Mouse (Mus musculus): ENCODE measurements around the gene Tmem35b. TPM values are rescaled to one million over a fixed set of nuclear protein-coding genes. Genes with fewer than 3 reads are reported as not detected.

Tmem35b gene
- polyA plus RNA-seq, 1 experiment from 2014 or later: 19.4 TPM

DNA sequence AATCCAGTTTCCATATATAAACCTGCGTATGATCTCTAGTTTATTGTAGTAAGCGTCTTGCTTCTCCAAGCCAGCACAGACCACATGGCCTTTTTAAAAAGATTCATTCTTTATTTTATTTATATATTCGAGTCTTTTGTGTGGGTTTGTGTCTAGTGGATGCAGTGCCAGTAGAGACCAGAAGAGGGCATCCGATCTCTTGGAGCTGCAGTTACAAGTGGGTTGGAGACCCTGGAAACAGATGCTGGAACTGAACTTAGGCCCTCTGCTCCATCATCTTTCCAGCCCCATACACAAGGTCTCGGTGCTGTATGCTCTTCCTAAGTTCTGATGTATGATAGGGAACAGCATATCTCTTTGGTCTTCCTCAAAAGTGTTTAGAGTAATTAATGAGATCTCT lies 32.3 kb downstream of the Tmem35b start:
- Histone ChIP-seq H3K4me2 (replicated peaks; ENCODE audit: low read depth, low read length) (no peak overlapping the region), H3K9me3 (ENCODE audit: control insufficient read depth, low read depth, low read length) (no peaks in the 10 kb centered on the region), H3K27me3 (ENCODE audit: control insufficient read depth, insufficient read depth, low read length) (no peaks in the 10 kb centered on the region), H3K4me1 (ENCODE audit: control insufficient read depth, insufficient read depth, low read length) (no peaks in the 10 kb centered on the region), H3K4me3 (ENCODE audit: low read depth, low read length) (no peak overlapping the region), H3K9ac (replicated peaks; ENCODE audit: low read depth, low read length) (no peak overlapping the region), H3K36me3 (ENCODE audit: control insufficient read depth, insufficient read depth, low read length) (no peaks in the 10 kb centered on the region), H3K27ac (ENCODE audit: low read length) (no peak overlapping the region)
- 57% methylated on average over 5 of the region's 5 CpGs for WGBS
- no peak for ATAC-seq (ENCODE audit: insufficient number of reproducible peaks, insufficient read depth, low FRiP score, low read depth)

- no peak overlapping the region for H3K27ac ChIP-seq (ENCODE audit: low read length)
- no peak overlapping the region for H3K4me3 ChIP-seq (ENCODE audit: low read depth, low read length)
- no peak overlapping the region for H3K4me2 ChIP-seq (replicated peaks; ENCODE audit: low read depth, low read length)
- H3K9me3 ChIP-seq (ENCODE audit: control insufficient read depth, low read depth, low read length): no peaks in the 10 kb centered on the region
- no peaks in the 10 kb centered on the region for H3K4me1 ChIP-seq (ENCODE audit: control insufficient read depth, insufficient read depth, low read length)
- H3K27me3 ChIP-seq (ENCODE audit: control insufficient read depth, insufficient read depth, low read length): no peaks in the 10 kb centered on the region
- 80% methylated on average over 4 of the region's 4 CpGs for WGBS
- no peak for ATAC-seq (ENCODE audit: insufficient number of reproducible peaks, insufficient read depth, low FRiP score, low read depth)
- H3K36me3 ChIP-seq (ENCODE audit: control insufficient read depth, insufficient read depth, low read length): no peaks in the 10 kb centered on the region
- no peak overlapping the region for H3K9ac ChIP-seq (replicated peaks; ENCODE audit: low read depth, low read length)
Observed at GRCm38 (mm10) chr4:127157746-127158145, 34.3 kb downstream of the Tmem35b start.

DNA sequence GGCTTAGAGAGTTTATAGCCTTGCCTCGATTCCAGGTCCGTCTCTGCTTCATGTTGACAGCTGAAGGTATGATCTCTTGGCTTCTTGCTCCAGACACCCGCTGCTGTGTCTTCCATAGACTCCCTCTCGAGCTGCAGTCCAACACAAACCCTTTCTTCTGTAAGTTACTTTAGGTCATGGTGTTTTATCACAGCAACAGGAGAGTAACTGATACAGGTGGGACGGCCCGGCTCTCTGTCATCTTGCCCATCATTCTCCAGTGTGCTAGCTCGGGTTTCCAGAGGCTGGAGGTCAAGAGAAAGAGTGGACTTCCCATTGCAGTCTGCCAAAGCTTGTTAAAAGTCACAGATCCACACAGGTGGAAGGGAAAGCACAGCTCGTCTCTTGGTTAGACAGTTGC lies 40.4 kb downstream of the Tmem35b start:
- H3K4me1 ChIP-seq (ENCODE audit: control insufficient read depth, insufficient read depth, low read length): no peaks in the 10 kb centered on the region
- ATAC-seq (ENCODE audit: insufficient number of reproducible peaks, insufficient read depth, low FRiP score, low read depth): no peak
- H3K27ac ChIP-seq (ENCODE audit: low read length): no peak overlapping the region
- WGBS: 68% methylated on average over 8 of the region's 8 CpGs
- H3K36me3 ChIP-seq (ENCODE audit: control insufficient read depth, insufficient read depth, low read length): no peaks in the 10 kb centered on the region
- peaks cover 16% of the 10 kb centered on the region for H3K27me3 ChIP-seq (ENCODE audit: control insufficient read depth, insufficient read depth, low read length)
- H3K9me3 ChIP-seq (ENCODE audit: control insufficient read depth, low read depth, low read length): no peaks in the 10 kb centered on the region
- H3K4me3 ChIP-seq (ENCODE audit: low read depth, low read length): no peak overlapping the region
- no peak overlapping the region for H3K9ac ChIP-seq (replicated peaks; ENCODE audit: low read depth, low read length)
- no peak overlapping the region for H3K4me2 ChIP-seq (replicated peaks; ENCODE audit: low read depth, low read length)

DNA sequence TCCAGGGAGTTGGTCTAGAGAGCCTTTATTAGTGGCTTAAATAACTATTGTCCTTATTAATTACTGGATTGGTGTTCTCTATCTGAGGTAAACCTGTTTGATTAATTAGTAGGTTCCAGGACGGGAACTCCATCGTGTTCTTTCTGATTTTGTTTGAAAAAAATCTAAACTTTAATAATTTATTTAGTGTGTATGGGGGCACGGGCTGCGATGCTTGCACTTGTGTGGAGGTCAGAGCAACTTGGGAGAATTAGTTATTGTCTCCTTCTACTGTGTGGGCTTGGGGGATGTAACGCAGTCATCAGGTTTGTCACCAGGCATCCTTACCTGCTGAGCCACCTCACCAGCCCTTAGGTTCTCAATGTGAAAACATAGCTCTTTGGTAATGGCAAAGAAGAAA lies 43.6 kb downstream of the Tmem35b start:
- WGBS: 61% methylated on average over 5 of the region's 5 CpGs
- no peak for ATAC-seq (ENCODE audit: insufficient number of reproducible peaks, insufficient read depth, low FRiP score, low read depth)
- H3K4me1 ChIP-seq (ENCODE audit: control insufficient read depth, insufficient read depth, low read length): peaks cover 6% of the 10 kb centered on the region; the same call in 1 of the 2 replicates
- no peaks in the 10 kb centered on the region for H3K36me3 ChIP-seq (ENCODE audit: control insufficient read depth, insufficient read depth, low read length)
- no peak overlapping the region for H3K9ac ChIP-seq (replicated peaks; ENCODE audit: low read depth, low read length)
- peaks cover 32% of the 10 kb centered on the region for H3K27me3 ChIP-seq (ENCODE audit: control insufficient read depth, insufficient read depth, low read length)
- no peaks in the 10 kb centered on the region for H3K9me3 ChIP-seq (ENCODE audit: control insufficient read depth, low read depth, low read length)
- no peak overlapping the region for H3K4me2 ChIP-seq (replicated peaks; ENCODE audit: low read depth, low read length)
- H3K4me3 ChIP-seq (ENCODE audit: low read depth, low read length): no peak overlapping the region
- no peak overlapping the region for H3K27ac ChIP-seq (ENCODE audit: low read length)

DNA sequence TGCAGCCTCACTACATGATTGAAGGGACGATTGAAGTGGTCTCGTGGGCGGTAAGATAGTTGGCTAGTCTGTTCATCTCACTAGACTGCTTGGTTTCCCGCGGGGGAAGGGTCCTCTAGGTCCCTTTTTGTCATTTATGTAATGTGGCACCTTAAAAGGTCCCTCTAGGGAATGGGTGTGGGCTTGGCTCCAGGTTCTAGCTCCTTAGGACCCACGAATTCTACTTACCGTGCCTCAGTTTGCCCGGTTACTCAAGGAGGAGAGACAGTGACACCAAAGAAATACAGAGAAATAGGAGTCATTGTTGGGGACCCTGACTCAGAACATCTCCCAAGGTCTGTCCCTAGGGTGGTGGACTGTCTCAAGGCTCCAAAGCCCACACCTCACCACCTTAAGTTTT lies 44.2 kb downstream of the Tmem35b start:
- Histone ChIP-seq H3K4me2 (replicated peaks; ENCODE audit: low read depth, low read length) (peak overlapping the region; percentile 100), H3K9ac (replicated peaks; ENCODE audit: low read depth, low read length) (no peak overlapping the region), H3K27me3 (ENCODE audit: control insufficient read depth, insufficient read depth, low read length) (peaks cover 32% of the 10 kb centered on the region), H3K4me3 (ENCODE audit: low read depth, low read length) (peak overlapping the region; percentile 63; the same call in 1 of the 2 replicates), H3K9me3 (ENCODE audit: control insufficient read depth, low read depth, low read length) (no peaks in the 10 kb centered on the region), H3K36me3 (ENCODE audit: control insufficient read depth, insufficient read depth, low read length) (no peaks in the 10 kb centered on the region), H3K4me1 (ENCODE audit: control insufficient read depth, insufficient read depth, low read length) (peaks cover 6% of the 10 kb centered on the region; the same call in 1 of the 2 replicates), H3K27ac (ENCODE audit: low read length) (no peak overlapping the region)
- no peak for ATAC-seq (ENCODE audit: insufficient number of reproducible peaks, insufficient read depth, low FRiP score, low read depth)
- WGBS: 25% methylated on average over 8 of the region's 8 CpGs

DNA sequence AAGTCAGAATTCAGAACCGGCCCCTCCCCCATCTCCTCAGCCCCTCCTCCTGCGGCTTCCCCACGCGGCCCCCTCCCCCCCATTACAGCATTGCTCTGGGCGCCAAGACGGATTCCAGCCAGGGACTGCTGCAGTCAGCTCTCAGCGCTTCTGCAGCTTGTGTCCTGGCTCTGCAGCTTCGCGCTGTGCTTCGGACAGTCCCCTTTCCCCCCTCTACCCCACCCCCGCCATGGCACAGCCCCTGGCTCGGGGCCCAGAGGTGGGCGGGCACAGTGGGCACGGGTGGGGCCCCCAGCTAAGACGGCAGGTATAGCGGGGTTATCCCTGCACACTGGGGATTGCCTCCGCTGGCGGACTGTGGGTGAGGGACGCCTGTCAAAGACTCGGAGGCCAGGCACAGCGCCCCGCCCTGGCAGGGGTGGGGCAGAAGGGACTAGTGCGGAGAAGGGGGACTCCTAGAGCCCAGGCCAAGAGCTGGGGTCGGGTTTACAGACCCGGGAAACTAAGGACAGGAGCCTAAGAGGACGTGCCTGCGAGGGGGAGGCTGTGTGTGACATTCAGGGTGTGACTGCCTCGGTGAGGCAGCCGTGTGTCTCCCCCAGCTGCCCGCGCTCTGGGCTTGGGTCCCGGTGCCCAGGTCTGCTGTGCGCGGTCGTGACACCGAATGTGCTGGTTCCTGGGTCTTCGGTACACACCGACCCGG lies 44.9 kb downstream of the Tmem35b start:
- Histone ChIP-seq H3K4me3 (ENCODE audit: low read depth, low read length) (peak overlapping the region; percentile 63), H3K27ac (ENCODE audit: low read length) (no peak overlapping the region), H3K9ac (replicated peaks; ENCODE audit: low read depth, low read length) (peak overlapping the region; percentile 33; the same call in 1 of the 2 replicates), H3K36me3 (ENCODE audit: control insufficient read depth, insufficient read depth, low read length) (no peaks in the 10 kb centered on the region), H3K9me3 (ENCODE audit: control insufficient read depth, low read depth, low read length) (no peaks in the 10 kb centered on the region), H3K4me2 (replicated peaks; ENCODE audit: low read depth, low read length) (peak overlapping the region; percentile 100), H3K4me1 (ENCODE audit: control insufficient read depth, insufficient read depth, low read length) (peaks cover 6% of the 10 kb centered on the region; the same call in 1 of the 2 replicates), H3K27me3 (ENCODE audit: control insufficient read depth, insufficient read depth, low read length) (peaks cover 32% of the 10 kb centered on the region)
- under 1% methylated on average over 38 of the region's 39 CpGs for WGBS
- ATAC-seq (ENCODE audit: insufficient number of reproducible peaks, insufficient read depth, low FRiP score, low read depth): peak; percentile 53

DNA sequence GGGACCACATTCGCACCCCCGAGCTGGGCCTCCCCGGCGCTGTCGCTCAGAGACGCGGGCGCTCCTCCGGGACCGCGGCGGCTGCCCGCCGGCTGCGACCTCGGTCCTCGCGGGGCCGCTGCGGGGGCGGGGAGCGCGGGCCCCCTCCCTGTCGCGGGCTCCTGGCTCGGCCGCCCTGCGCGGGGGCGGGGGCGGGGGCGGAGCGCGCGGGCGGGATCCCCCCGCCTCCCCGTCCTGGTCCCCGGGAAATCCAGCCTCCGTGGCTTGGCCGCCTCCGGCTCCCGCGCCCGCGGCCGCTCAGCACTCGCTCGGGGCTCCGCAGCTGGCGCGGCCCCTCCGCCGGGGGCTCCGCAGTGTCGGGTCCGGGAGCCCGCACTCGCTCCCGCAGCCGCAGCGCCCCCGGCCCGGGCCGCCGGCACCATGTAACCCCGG lies 45.4 kb downstream of the Tmem35b start, which contains the start of gene Dlgap3:
Gene Dlgap3 (plus strand): TSS at position 291 of the 432 bp plus-strand sequence.
- Histone ChIP-seq H3K27ac (ENCODE audit: low read length) (no peak within 1 kb of the TSS), H3K4me2 (replicated peaks; ENCODE audit: low read depth, low read length) (peak within 1 kb of the TSS; percentile 100), H3K9ac (replicated peaks; ENCODE audit: low read depth, low read length) (peak within 1 kb of the TSS; percentile 33), H3K4me3 (ENCODE audit: low read depth, low read length) (peak within 1 kb of the TSS; percentile 63), H3K27me3 (ENCODE audit: control insufficient read depth, insufficient read depth, low read length) (peaks cover 32% of the 10 kb centered on the region), H3K36me3 (ENCODE audit: control insufficient read depth, insufficient read depth, low read length) (no peaks in the 10 kb centered on the region), H3K9me3 (ENCODE audit: control insufficient read depth, low read depth, low read length) (no peaks in the 10 kb centered on the region), H3K4me1 (ENCODE audit: control insufficient read depth, insufficient read depth, low read length) (peaks cover 6% of the 10 kb centered on the region; the same call in 1 of the 2 replicates)
- peak; percentile 35 for ATAC-seq (ENCODE audit: insufficient number of reproducible peaks, insufficient read depth, low FRiP score, low read depth)
- WGBS: under 1% methylated on average over 51 of the region's 67 CpGs

- ATAC-seq (ENCODE audit: insufficient number of reproducible peaks, insufficient read depth, low FRiP score, low read depth): peak; percentile 46
- 3% methylated on average over 45 of the region's 51 CpGs for WGBS
- peaks cover 32% of the 10 kb centered on the region for H3K27me3 ChIP-seq (ENCODE audit: control insufficient read depth, insufficient read depth, low read length)
Observed at GRCm38 (mm10) chr4:127169346-127170221, 46.1 kb downstream of the Tmem35b start.

More at GRCm38 (mm10) chr4:127169346-127170221, 46.1 kb downstream of the Tmem35b start:
- Histone ChIP-seq H3K4me3 (ENCODE audit: low read depth, low read length) (peak overlapping the region; percentile 63), H3K4me2 (replicated peaks; ENCODE audit: low read depth, low read length) (peak overlapping the region; percentile 100), H3K27ac (ENCODE audit: low read length) (no peak overlapping the region), H3K36me3 (ENCODE audit: control insufficient read depth, insufficient read depth, low read length) (no peaks in the 10 kb centered on the region), H3K9me3 (ENCODE audit: control insufficient read depth, low read depth, low read length) (no peaks in the 10 kb centered on the region), H3K4me1 (ENCODE audit: control insufficient read depth, insufficient read depth, low read length) (peaks cover 6% of the 10 kb centered on the region; the same call in 1 of the 2 replicates), H3K9ac (replicated peaks; ENCODE audit: low read depth, low read length) (peak overlapping the region; percentile 33)

All from stomach, embryonic 14.5 days (tissue).